22 mouse cellular contexts compared by ENCODE assay signal in genomic region chr3:65656451-65656850, GRCm38 (mm10). TPM values are rescaled to one million over a fixed set of nuclear protein-coding genes. Genes with fewer than 3 reads are reported as not detected.
DNase-seq lines count a peak whose midpoint lies in the region; ATAC-seq and TF ChIP-seq lines count a peak whose summit lies in the region.
"Had no signal": no experiment of that assay in that cellular context is flagged by ENCODE, and none has a peak within 500 bp of the region (broad histone marks: within the 10 kb centered on the region; RNA-seq: fewer than 3 reads in every experiment).

No protein-coding gene starts in this region.

- no peak overlapping the region for H3K4me2 ChIP-seq in hindbrain, embryonic 16.5 days (ENCODE audit: low read length)
- peak overlapping the region; percentile 99 for H3K4me2 ChIP-seq in hindbrain, embryonic 15.5 days
- H3K4me2 ChIP-seq in neural tube, embryonic 12.5 days (replicated peaks), result peak overlapping the region; percentile 28
- H3K4me2 ChIP-seq: intestine, embryonic 15.5 days; limb, embryonic 13.5 days; liver, embryonic 12.5 days; stomach, embryonic 15.5 days had no signal

- no peak for TF ChIP-seq CTCF in E14TG2a.4 (conservative IDR thresholded peaks at IDR 0.05; ENCODE audit: low read length)

- H3K9me3 ChIP-seq in hindbrain, embryonic 10.5 days, result no peaks in the 10 kb centered on the region
- H3K9me3 ChIP-seq in hindbrain, embryonic 16.5 days (ENCODE audit: control insufficient read depth, low read length), result no peaks in the 10 kb centered on the region
- peaks cover 24% of the 10 kb centered on the region for H3K9me3 ChIP-seq in E14TG2a.4 (ENCODE audit: low read length)
- no peaks in the 10 kb centered on the region for H3K9me3 ChIP-seq in hindbrain, embryonic 15.5 days
- H3K9me3 ChIP-seq in neural tube, embryonic 12.5 days, result no peaks in the 10 kb centered on the region
- no peaks in the 10 kb centered on the region for H3K9me3 ChIP-seq in heart, embryonic 10.5 days
- H3K9me3 ChIP-seq: forebrain, embryonic 10.5 days; G1E; intestine, embryonic 15.5 days; limb, embryonic 13.5 days; liver, embryonic 12.5 days; stomach, embryonic 15.5 days had no signal

- ATAC-seq in hindbrain, embryonic 16.5 days, result no peak
- no peak for ATAC-seq in hindbrain, embryonic 15.5 days (ENCODE audit: low FRiP score, low read depth)
- no peak for ATAC-seq in neural tube, embryonic 12.5 days (ENCODE audit: low FRiP score, low read depth)
- ATAC-seq: intestine, embryonic 15.5 days; liver, embryonic 12.5 days; Patski had no signal

- intact Hi-C loops in left cerebral cortex, postnatal 14 days (cut with DNase I), result no loop called here

- H3K9ac ChIP-seq in hindbrain, embryonic 16.5 days (ENCODE audit: low read depth, low read length), result no peak overlapping the region
- H3K9ac ChIP-seq in hindbrain, embryonic 15.5 days, result no peak overlapping the region
- H3K9ac ChIP-seq in neural tube, embryonic 12.5 days, result no peak overlapping the region
- H3K9ac ChIP-seq: intestine, embryonic 15.5 days; limb, embryonic 13.5 days; liver, embryonic 12.5 days; stomach, embryonic 15.5 days had no signal

- no peaks in the 10 kb centered on the region for H3K36me3 ChIP-seq in hindbrain, embryonic 10.5 days
- H3K36me3 ChIP-seq in hindbrain, embryonic 16.5 days (ENCODE audit: control insufficient read depth, insufficient read depth, low read length), result no peaks in the 10 kb centered on the region
- peaks cover 28% of the 10 kb centered on the region; the same call in 1 of the 2 replicates for H3K36me3 ChIP-seq in E14TG2a.4 (ENCODE audit: insufficient read depth, low read length)
- no peaks in the 10 kb centered on the region for H3K36me3 ChIP-seq in hindbrain, embryonic 15.5 days
- H3K36me3 ChIP-seq in neural tube, embryonic 12.5 days, result no peaks in the 10 kb centered on the region
- no peaks in the 10 kb centered on the region for H3K36me3 ChIP-seq in heart, embryonic 10.5 days
- H3K36me3 ChIP-seq: forebrain, embryonic 10.5 days; G1E; intestine, embryonic 15.5 days; limb, embryonic 13.5 days; liver, embryonic 12.5 days; stomach, embryonic 15.5 days had no signal

- H3K27me3 ChIP-seq in hindbrain, embryonic 10.5 days (ENCODE audit: insufficient read depth, poor library complexity, severe bottlenecking), result peaks cover 40% of the 10 kb centered on the region
- H3K27me3 ChIP-seq in hindbrain, embryonic 16.5 days (replicated peaks; ENCODE audit: control insufficient read depth, insufficient read depth, low read length), result no peaks in the 10 kb centered on the region
- no peaks in the 10 kb centered on the region for H3K27me3 ChIP-seq in E14TG2a.4 (ENCODE audit: insufficient read depth, low read length)
- H3K27me3 ChIP-seq in hindbrain, embryonic 15.5 days, result 0 out of 2 replicates have a peak, but pooled peaks cover 3% of the 10 kb centered on the region
- H3K27me3 ChIP-seq in neural tube, embryonic 12.5 days (replicated peaks), result 0 out of 2 replicates have a peak, but pooled peaks cover 4% of the 10 kb centered on the region
- peaks cover 13% of the 10 kb centered on the region for H3K27me3 ChIP-seq in heart, embryonic 10.5 days (ENCODE audit: insufficient read depth, poor library complexity, severe bottlenecking)
- H3K27me3 ChIP-seq: intestine, embryonic 15.5 days; Patski; stomach, embryonic 15.5 days had no signal

- no peak overlapping the region for H3K4me3 ChIP-seq in hindbrain, embryonic 10.5 days
- no peak overlapping the region for H3K4me3 ChIP-seq in hindbrain, embryonic 16.5 days (ENCODE audit: low read length)
- peak overlapping the region; percentile 15; the same call in 1 of the 2 replicates for H3K4me3 ChIP-seq in E14TG2a.4 (replicated peaks; ENCODE audit: low read length)
- no peak overlapping the region for H3K4me3 ChIP-seq in hindbrain, embryonic 15.5 days
- H3K4me3 ChIP-seq in neural tube, embryonic 12.5 days, result no peak overlapping the region
- H3K4me3 ChIP-seq in heart, embryonic 10.5 days, result no peak overlapping the region
- H3K4me3 ChIP-seq: forebrain, embryonic 10.5 days; intestine, embryonic 15.5 days; limb, embryonic 13.5 days; liver, embryonic 12.5 days; stomach, embryonic 15.5 days had no signal

- 60% methylated on average over 7 of the region's 7 CpGs for WGBS in hindbrain, embryonic 10.5 days
- WGBS in hindbrain, embryonic 16.5 days, result 52% methylated on average over 7 of the region's 7 CpGs
- WGBS in hindbrain, embryonic 15.5 days, result 44% methylated on average over 7 of the region's 7 CpGs
- WGBS in neural tube, embryonic 12.5 days, result 41% methylated on average over 7 of the region's 7 CpGs
- 77% methylated on average over 7 of the region's 7 CpGs for WGBS in heart, embryonic 10.5 days

- DNase-seq in hindbrain, embryonic 10.5 days (ENCODE audit: low spot score), result no peak
- DNase-seq in left cerebral cortex, postnatal 14 days (ENCODE audit: low spot score in 2 of 2), result no peak
- DNase-seq in heart, embryonic 10.5 days (ENCODE audit: low spot score), result no peak
- DNase-seq: cerebellum, adult 11 months; cerebellum, adult 9-11 months; heart, postnatal 4 days; kidney, adult 8-10 months; kidney, postnatal 10 days; lung, adult 18-20 months; lung, postnatal 10 days; thymus, postnatal 36 days had no signal

- H3K4me1 ChIP-seq in hindbrain, embryonic 10.5 days (replicated peaks), result peaks cover 49% of the 10 kb centered on the region
- peaks cover 6% of the 10 kb centered on the region for H3K4me1 ChIP-seq in hindbrain, embryonic 16.5 days (ENCODE audit: control insufficient read depth, insufficient read depth, low read depth, low read length)
- H3K4me1 ChIP-seq in E14TG2a.4 (replicated peaks; ENCODE audit: low read depth, low read length), result peaks cover 73% of the 10 kb centered on the region
- H3K4me1 ChIP-seq in hindbrain, embryonic 15.5 days (replicated peaks), result peaks cover 19% of the 10 kb centered on the region
- H3K4me1 ChIP-seq in neural tube, embryonic 12.5 days, result peaks cover 4% of the 10 kb centered on the region; the same call in 1 of the 2 replicates
- H3K4me1 ChIP-seq in heart, embryonic 10.5 days, result peaks cover 11% of the 10 kb centered on the region; the same call in 1 of the 2 replicates
- H3K4me1 ChIP-seq: intestine, embryonic 15.5 days; stomach, embryonic 15.5 days had no signal

- peak overlapping the region; percentile 53; the same call in 1 of the 2 replicates for H3K27ac ChIP-seq in hindbrain, embryonic 10.5 days
- no peak overlapping the region for H3K27ac ChIP-seq in hindbrain, embryonic 16.5 days (ENCODE audit: low read depth, low read length)
- H3K27ac ChIP-seq in hindbrain, embryonic 15.5 days (replicated peaks), result no peak overlapping the region
- no peak overlapping the region for H3K27ac ChIP-seq in neural tube, embryonic 12.5 days
- H3K27ac ChIP-seq in heart, embryonic 10.5 days, result no peak overlapping the region
- H3K27ac ChIP-seq: forebrain, embryonic 10.5 days; intestine, embryonic 15.5 days; limb, embryonic 13.5 days; liver, embryonic 12.5 days; stomach, embryonic 15.5 days had no signal

RNA-seq across cellular contexts. Expression of gene Lekr1, which starts 9.6 kb away (rescaled TPM):
- polyA plus RNA-seq in hindbrain, embryonic 10.5 days (2016; fragmentation: Nextera tagmentation; extraction: Ambion mirVana), result 2.9 and 3.7 TPM in 2 replicates
- polyA plus RNA-seq in hindbrain, embryonic 16.5 days (2015; fragmentation: Nextera tagmentation; extraction: Ambion mirVana), result 6.4 and 7.2 TPM in 2 replicates
- polyA plus RNA-seq in hindbrain, embryonic 15.5 days (2015; fragmentation: Nextera tagmentation; extraction: Ambion mirVana), result 6.5 and 8.8 TPM in 2 replicates
- 6.1 and 7.6 TPM in 2 replicates for polyA plus RNA-seq in neural tube, embryonic 12.5 days (2016; fragmentation: Nextera tagmentation; extraction: Ambion mirVana)
- total RNA-seq in left cerebral cortex, postnatal 14 days (2021), result 1 to 10 TPM; 6.6 to 8.0 TPM
- polyA plus RNA-seq in heart, embryonic 10.5 days (2016; fragmentation: Nextera tagmentation; extraction: Ambion mirVana), result 4.0 and 5.3 TPM in 2 replicates
- polyA plus RNA-seq: G1E had no signal
